Mouse (Mus musculus): Measurements from ENCODE around the gene Rps6kl1. TPM values are rescaled to one million over a fixed set of nuclear protein-coding genes. Genes with fewer than 3 reads are reported as not detected.

Gene Rps6kl1
- polyA plus RNA-seq, 1 experiment from 2014 or later = 39.0 TPM

- Histone ChIP-seq H3K36me3 (ENCODE audit: control insufficient read depth, insufficient read depth, low read length) (no peaks in the 10 kb centered on the region), H3K9ac (ENCODE audit: low read depth, low read length) (0 out of 2 replicates have a peak overlapping the region, but pooled peaks have one; percentile 30), H3K9me3 (ENCODE audit: control insufficient read depth, low read length) (no peaks in the 10 kb centered on the region), H3K4me1 (ENCODE audit: control insufficient read depth, insufficient read depth, low read depth, low read length) (peaks cover 20% of the 10 kb centered on the region), H3K27ac (ENCODE audit: low read depth, low read length) (no peak overlapping the region), H3K4me3 (ENCODE audit: low read length) (no peak overlapping the region), H3K27me3 (replicated peaks; ENCODE audit: control insufficient read depth, insufficient read depth, low read length) (no peaks in the 10 kb centered on the region), H3K4me2 (ENCODE audit: low read length) (no peak overlapping the region)
- WGBS = 31% methylated on average over 19 of the region's 19 CpGs
- peak; percentile 71 for ATAC-seq
Measured at GRCm38 (mm10) chr12:85192461-85193108, 41.5 kb upstream of the Rps6kl1 start.

DNA sequence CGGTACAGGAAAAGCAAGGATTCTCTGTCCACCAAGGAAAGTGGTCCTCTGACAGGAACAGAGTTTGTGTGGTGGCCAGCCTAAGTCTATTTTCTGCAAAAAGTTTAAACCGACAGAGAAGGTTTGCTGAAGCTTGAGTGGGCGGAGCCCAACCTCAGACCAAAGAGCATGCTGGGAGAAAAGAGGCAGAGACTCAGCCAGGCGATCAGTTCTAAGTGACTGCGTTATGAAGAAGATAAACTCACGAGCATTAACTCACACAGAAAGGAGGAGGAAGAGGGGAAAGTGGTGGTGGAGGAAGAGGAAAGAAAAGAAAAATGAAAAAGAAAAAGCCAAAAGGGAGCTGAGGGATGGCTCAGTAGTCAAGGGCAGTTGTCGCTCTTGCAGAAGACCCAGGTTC, 39.2 kb upstream of the Rps6kl1 start:
- ATAC-seq = no peak
- 76% methylated on average over 7 of the region's 7 CpGs for WGBS

DNA sequence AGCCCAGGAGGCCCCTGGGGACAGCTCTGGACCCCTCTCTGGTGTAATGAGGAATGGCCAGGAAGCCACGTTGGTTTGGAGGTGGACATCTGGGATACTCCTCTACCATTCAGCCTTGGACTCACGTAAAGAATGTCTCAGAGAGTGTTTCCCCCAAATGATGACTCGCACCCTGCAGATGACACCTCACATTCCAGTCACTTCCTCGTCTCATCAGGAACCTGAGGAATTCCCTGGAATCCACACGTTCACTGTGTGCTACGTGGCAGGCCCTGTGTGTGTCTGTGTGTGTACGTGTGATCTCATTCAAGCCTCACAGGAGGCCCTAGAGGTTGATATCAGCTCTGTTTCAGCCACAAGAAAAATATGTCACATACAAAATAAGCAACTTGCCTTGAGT, 35.3 kb upstream of the Rps6kl1 start:
- Histone ChIP-seq H3K27ac (ENCODE audit: low read depth, low read length) (no peak overlapping the region), H3K36me3 (ENCODE audit: control insufficient read depth, insufficient read depth, low read length) (no peaks in the 10 kb centered on the region), H3K4me2 (ENCODE audit: low read length) (no peak overlapping the region), H3K27me3 (replicated peaks; ENCODE audit: control insufficient read depth, insufficient read depth, low read length) (no peaks in the 10 kb centered on the region; the same call in 1 of the 2 replicates), H3K9ac (ENCODE audit: low read depth, low read length) (no peak overlapping the region), H3K9me3 (ENCODE audit: control insufficient read depth, low read length) (no peaks in the 10 kb centered on the region), H3K4me3 (ENCODE audit: low read length) (no peak overlapping the region), H3K4me1 (ENCODE audit: control insufficient read depth, insufficient read depth, low read depth, low read length) (peaks cover 10% of the 10 kb centered on the region)
- 89% methylated on average over 7 of the region's 7 CpGs for WGBS
- no peak for ATAC-seq

More for the DNA sequence above, 39.2 kb upstream of the Rps6kl1 start:
- Histone ChIP-seq H3K4me1 (ENCODE audit: control insufficient read depth, insufficient read depth, low read depth, low read length) (peaks cover 18% of the 10 kb centered on the region), H3K9me3 (ENCODE audit: control insufficient read depth, low read length) (no peaks in the 10 kb centered on the region), H3K4me3 (ENCODE audit: low read length) (no peak overlapping the region), H3K9ac (ENCODE audit: low read depth, low read length) (no peak overlapping the region), H3K27me3 (replicated peaks; ENCODE audit: control insufficient read depth, insufficient read depth, low read length) (no peaks in the 10 kb centered on the region), H3K36me3 (ENCODE audit: control insufficient read depth, insufficient read depth, low read length) (no peaks in the 10 kb centered on the region), H3K27ac (ENCODE audit: low read depth, low read length) (no peak overlapping the region), H3K4me2 (ENCODE audit: low read length) (no peak overlapping the region)

DNA sequence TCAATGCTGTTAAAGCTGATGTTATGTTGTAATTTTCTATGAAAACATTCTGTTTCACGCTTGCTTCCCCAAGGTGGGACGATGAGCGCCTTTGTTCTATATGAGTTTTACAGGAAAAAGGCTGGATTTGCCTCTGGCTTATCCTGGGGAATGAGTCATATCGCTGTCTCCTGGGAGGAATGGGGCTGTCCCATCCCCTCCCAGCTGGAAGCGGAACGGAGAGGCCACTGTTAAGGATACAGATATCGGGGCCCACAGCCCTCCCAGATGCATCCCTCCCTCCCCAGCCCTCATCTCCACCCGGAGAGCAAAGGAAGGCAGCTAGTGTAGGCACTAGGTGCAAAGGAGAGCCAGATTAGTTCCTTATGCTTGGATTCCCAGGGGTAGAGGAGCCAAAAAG, 34.7 kb upstream of the Rps6kl1 start:
- no peak for ATAC-seq
- Histone ChIP-seq H3K36me3 (ENCODE audit: control insufficient read depth, insufficient read depth, low read length) (no peaks in the 10 kb centered on the region), H3K4me3 (ENCODE audit: low read length) (no peak overlapping the region), H3K9me3 (ENCODE audit: control insufficient read depth, low read length) (no peaks in the 10 kb centered on the region), H3K4me2 (ENCODE audit: low read length) (no peak overlapping the region), H3K4me1 (ENCODE audit: control insufficient read depth, insufficient read depth, low read depth, low read length) (peaks cover 10% of the 10 kb centered on the region), H3K27me3 (replicated peaks; ENCODE audit: control insufficient read depth, insufficient read depth, low read length) (no peaks in the 10 kb centered on the region; the same call in 1 of the 2 replicates), H3K9ac (ENCODE audit: low read depth, low read length) (no peak overlapping the region), H3K27ac (ENCODE audit: low read depth, low read length) (no peak overlapping the region)
- WGBS = 64% methylated on average over 8 of the region's 8 CpGs

GRCm38 (mm10) chr12:85184118-85184517, 33.1 kb upstream of the Rps6kl1 start:
- Histone ChIP-seq H3K4me2 (ENCODE audit: low read length) (no peak overlapping the region), H3K36me3 (ENCODE audit: control insufficient read depth, insufficient read depth, low read length) (no peaks in the 10 kb centered on the region), H3K9me3 (ENCODE audit: control insufficient read depth, low read length) (no peaks in the 10 kb centered on the region), H3K9ac (ENCODE audit: low read depth, low read length) (no peak overlapping the region), H3K27me3 (replicated peaks; ENCODE audit: control insufficient read depth, insufficient read depth, low read length) (no peaks in the 10 kb centered on the region; the same call in 1 of the 2 replicates), H3K27ac (ENCODE audit: low read depth, low read length) (no peak overlapping the region), H3K4me1 (ENCODE audit: control insufficient read depth, insufficient read depth, low read depth, low read length) (peaks cover 10% of the 10 kb centered on the region), H3K4me3 (ENCODE audit: low read length) (no peak overlapping the region)
- no peak for ATAC-seq
- WGBS = 71% methylated on average over 5 of the region's 5 CpGs

GRCm38 (mm10) chr12:85182898-85183297, 31.8 kb upstream of the Rps6kl1 start:
- H3K4me1 ChIP-seq (ENCODE audit: control insufficient read depth, insufficient read depth, low read depth, low read length) = peaks cover 10% of the 10 kb centered on the region
- H3K27me3 ChIP-seq (replicated peaks; ENCODE audit: control insufficient read depth, insufficient read depth, low read length) = no peaks in the 10 kb centered on the region; the same call in 1 of the 2 replicates
- no peak overlapping the region for H3K27ac ChIP-seq (ENCODE audit: low read depth, low read length)
- H3K9me3 ChIP-seq (ENCODE audit: control insufficient read depth, low read length) = no peaks in the 10 kb centered on the region
- H3K9ac ChIP-seq (ENCODE audit: low read depth, low read length) = no peak overlapping the region
- no peak overlapping the region for H3K4me3 ChIP-seq (ENCODE audit: low read length)
- no peak for ATAC-seq
- no peaks in the 10 kb centered on the region for H3K36me3 ChIP-seq (ENCODE audit: control insufficient read depth, insufficient read depth, low read length)
- 42% methylated on average over 5 of the region's 5 CpGs for WGBS
- H3K4me2 ChIP-seq (ENCODE audit: low read length) = no peak overlapping the region

DNA sequence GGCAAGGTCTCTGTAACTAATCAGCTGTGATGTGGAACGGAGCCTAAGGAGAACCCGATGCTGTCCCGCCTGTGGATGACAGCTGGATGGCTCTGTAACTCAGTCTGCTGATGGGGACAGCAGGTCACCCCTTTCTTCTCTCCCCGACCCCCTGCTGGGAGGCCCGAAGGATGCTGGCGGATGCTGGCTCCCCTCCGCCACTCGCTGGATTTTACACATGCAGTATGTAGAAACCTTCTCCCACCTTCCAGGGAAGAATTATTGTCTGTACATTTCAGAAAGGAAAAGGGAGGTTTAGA, 31.2 kb upstream of the Rps6kl1 start:
- Histone ChIP-seq H3K27ac (ENCODE audit: low read depth, low read length) (no peak overlapping the region), H3K9ac (ENCODE audit: low read depth, low read length) (no peak overlapping the region), H3K9me3 (ENCODE audit: control insufficient read depth, low read length) (no peaks in the 10 kb centered on the region), H3K27me3 (replicated peaks; ENCODE audit: control insufficient read depth, insufficient read depth, low read length) (peaks cover 4% of the 10 kb centered on the region; the same call in 1 of the 2 replicates), H3K4me2 (ENCODE audit: low read length) (0 out of 2 replicates have a peak overlapping the region, but pooled peaks have one; percentile 20), H3K4me3 (ENCODE audit: low read length) (no peak overlapping the region), H3K36me3 (ENCODE audit: control insufficient read depth, insufficient read depth, low read length) (no peaks in the 10 kb centered on the region), H3K4me1 (ENCODE audit: control insufficient read depth, insufficient read depth, low read depth, low read length) (peaks cover 13% of the 10 kb centered on the region)
- WGBS = 5% methylated on average over 8 of the region's 8 CpGs
- ATAC-seq = 0 out of 2 replicates have a peak, but pooled peaks have one; percentile 22

GRCm38 (mm10) chr12:85181475-85182344, 30.6 kb upstream of the Rps6kl1 start:
- 0 out of 2 replicates have a peak, but pooled peaks have one; percentile 17 for ATAC-seq
- H3K9ac ChIP-seq (ENCODE audit: low read depth, low read length) = no peak overlapping the region

GRCm38 (mm10) chr12:85178294-85178693, 27.2 kb upstream of the Rps6kl1 start:
- Histone ChIP-seq H3K4me2 (ENCODE audit: low read length) (no peak overlapping the region), H3K9ac (ENCODE audit: low read depth, low read length) (no peak overlapping the region), H3K36me3 (ENCODE audit: control insufficient read depth, insufficient read depth, low read length) (no peaks in the 10 kb centered on the region), H3K9me3 (ENCODE audit: control insufficient read depth, low read length) (no peaks in the 10 kb centered on the region), H3K27me3 (replicated peaks; ENCODE audit: control insufficient read depth, insufficient read depth, low read length) (peaks cover 7% of the 10 kb centered on the region; the same call in 1 of the 2 replicates), H3K4me3 (ENCODE audit: low read length) (no peak overlapping the region), H3K27ac (ENCODE audit: low read depth, low read length) (no peak overlapping the region), H3K4me1 (ENCODE audit: control insufficient read depth, insufficient read depth, low read depth, low read length) (peaks cover 38% of the 10 kb centered on the region)
- 70% methylated on average over 2 of the region's 2 CpGs for WGBS
- no peak for ATAC-seq

More at GRCm38 (mm10) chr12:85181475-85182344, 30.6 kb upstream of the Rps6kl1 start:
- Histone ChIP-seq H3K36me3 (ENCODE audit: control insufficient read depth, insufficient read depth, low read length) (no peaks in the 10 kb centered on the region), H3K27ac (ENCODE audit: low read depth, low read length) (no peak overlapping the region), H3K4me3 (ENCODE audit: low read length) (no peak overlapping the region), H3K9me3 (ENCODE audit: control insufficient read depth, low read length) (no peaks in the 10 kb centered on the region), H3K4me1 (ENCODE audit: control insufficient read depth, insufficient read depth, low read depth, low read length) (peaks cover 19% of the 10 kb centered on the region), H3K27me3 (replicated peaks; ENCODE audit: control insufficient read depth, insufficient read depth, low read length) (peaks cover 4% of the 10 kb centered on the region; the same call in 1 of the 2 replicates), H3K4me2 (ENCODE audit: low read length) (0 out of 2 replicates have a peak overlapping the region, but pooled peaks have one; percentile 20)
- 12% methylated on average over 17 of the region's 17 CpGs for WGBS
